In genomic region chr8:70609849-70610795, GRCm38 (mm10) we compare ENCODE assay signal across 8 mouse cellular contexts. TPM values are rescaled to one million over a fixed set of nuclear protein-coding genes. Genes with fewer than 3 reads are reported as not detected.
DNase-seq lines count a peak whose midpoint lies in the region; ATAC-seq and TF ChIP-seq lines count a peak whose summit lies in the region.

No protein-coding gene starts in this region.

- TF ChIP-seq CTCF in cortical plate, adult 2 months (IDR thresholded peaks at IDR 0.05; ENCODE audit: extremely low read depth, insufficient read depth, low read length): no peak
- TF ChIP-seq CTCF in hindbrain, postnatal 0 days (IDR thresholded peaks at IDR 0.05; ENCODE audit: low read depth): no peak

- H3K4me1 ChIP-seq in cortical plate, adult 2 months (ENCODE audit: control insufficient read depth, insufficient read depth, low read length): peaks cover 6% of the 10 kb centered on the region
- peaks cover 25% of the 10 kb centered on the region for H3K4me1 ChIP-seq in hindbrain, postnatal 0 days (ENCODE audit: insufficient read depth, low read length)

- H3K4me3 ChIP-seq in cortical plate, adult 2 months (ENCODE audit: insufficient read depth, low read length): peak overlapping the region; percentile 21
- H3K4me3 ChIP-seq in hindbrain, postnatal 0 days (ENCODE audit: low read length): peak overlapping the region; percentile 33

- H3K27me3 ChIP-seq in hindbrain, postnatal 0 days (ENCODE audit: insufficient read depth, low read length): no peaks in the 10 kb centered on the region

- WGBS in hindbrain, postnatal 0 days: 2% methylated on average over 39 of the region's 45 CpGs

- H3K36me3 ChIP-seq in hindbrain, postnatal 0 days (ENCODE audit: insufficient read depth, low read length): no peaks in the 10 kb centered on the region

- peak; percentile 90 for DNase-seq in T-cell, adult 2 months (ENCODE audit: low spot score)
- peak; percentile 80 to 90 for DNase-seq in gastrocnemius, adult 8-10 months (ENCODE audit: low spot score in 2 of 2)
- peak; percentile 82 for DNase-seq in hindbrain, postnatal 0 days (ENCODE audit: low spot score)
- DNase-seq in left cerebral cortex, postnatal 14 days (ENCODE audit: low spot score in 2 of 2): peak; percentile 90 to 96
- peak; percentile 88 for DNase-seq in right cerebral cortex, postnatal 14 days
- peak; percentile 89 to 93 for DNase-seq in urinary bladder, postnatal 4 days (ENCODE audit: low spot score in 2 of 2)

- peak overlapping the region; percentile 78 for H3K4me2 ChIP-seq in hindbrain, postnatal 0 days (ENCODE audit: low read depth, low read length)

- ATAC-seq in hindbrain, postnatal 0 days: peak; percentile 28; the same call in 1 of the 2 replicates
- ATAC-seq in megakaryocyte progenitor cell, adult 5-6 weeks (replicated peaks; ENCODE audit: poor library complexity): peak; percentile 47

- peak overlapping the region; percentile 55 for H3K9ac ChIP-seq in hindbrain, postnatal 0 days (replicated peaks; ENCODE audit: low read length)

- no peaks in the 10 kb centered on the region for H3K9me3 ChIP-seq in hindbrain, postnatal 0 days (ENCODE audit: low read length)

- intact Hi-C loops in left cerebral cortex, postnatal 14 days (cut with DNase I): loop anchor here (1.0 to 5.0 kb wide), 2 partner anchors 19 to 47 kb away; no protein-coding TSS in a partner anchor

- 0 out of 2 replicates have a peak, but pooled peaks have one; percentile 25 for TF ChIP-seq POLR2A in cortical plate, adult 2 months (IDR thresholded peaks at IDR 0.05; ENCODE audit: extremely low read depth, insufficient read depth, low read length)

- H3K27ac ChIP-seq in cortical plate, adult 2 months (ENCODE audit: insufficient read depth, low read length): peak overlapping the region; percentile 91
- peak overlapping the region; percentile 80 for H3K27ac ChIP-seq in hindbrain, postnatal 0 days

RNA-seq across cellular contexts. Expression of gene Ssbp4, which starts 1.4 kb away (rescaled TPM):
- polyA plus RNA-seq in cortical plate, adult 2 months (2012; rRNA removed): 241 and 249 TPM in 2 replicates
- 10 to 100 TPM in 3 of 4 experiments, 1 to 10 TPM in 1; 8.5 to 19.2 (median 10.4) TPM for total RNA-seq in gastrocnemius, adult 8-10 months (2022)
- total RNA-seq in hindbrain, postnatal 0 days (2014; rRNA removed): 248 and 349 TPM in 2 replicates
- 188 and 189 TPM in 2 replicates for polyA plus RNA-seq in hindbrain, postnatal 0 days (2015; fragmentation: Nextera tagmentation; extraction: Ambion mirVana)
- 100 to 1,000 TPM; 270 to 302 TPM for total RNA-seq in left cerebral cortex, postnatal 14 days (2021)
- total RNA-seq in megakaryocyte progenitor cell, adult 5-6 weeks (2015): 31.6 and 40.7 TPM in 2 replicates
- 40.2 and 69.7 TPM in 2 replicates for total RNA-seq in megakaryocyte progenitor cell, adult 5-6 weeks (2017)

RNA-seq across cellular contexts. Expression of gene Lrrc25, which starts 5.8 kb away (rescaled TPM):
- 1.0 and 1.4 TPM in 2 replicates for polyA plus RNA-seq in cortical plate, adult 2 months (2012; rRNA removed)
- under 1 TPM in 3 of 4 experiments, not detected in 1; 0.17 to 0.49 (median 0.22) TPM for total RNA-seq in gastrocnemius, adult 8-10 months (2022)
- 0.65 and 3.3 TPM in 2 replicates for total RNA-seq in hindbrain, postnatal 0 days (2014; rRNA removed)
- 1.3 and 1.5 TPM in 2 replicates for polyA plus RNA-seq in hindbrain, postnatal 0 days (2015; fragmentation: Nextera tagmentation; extraction: Ambion mirVana)
- under 1 TPM; 0.90 to 0.97 TPM for total RNA-seq in left cerebral cortex, postnatal 14 days (2021)
- total RNA-seq in megakaryocyte progenitor cell, adult 5-6 weeks (2015): 6.2 and 12.9 TPM in 2 replicates
- 4.7 and 5.4 TPM in 2 replicates for total RNA-seq in megakaryocyte progenitor cell, adult 5-6 weeks (2017)

RNA-seq across cellular contexts. Expression of gene Isyna1, which starts 15.9 kb away (rescaled TPM):
- 71.1 and 77.2 TPM in 2 replicates for polyA plus RNA-seq in cortical plate, adult 2 months (2012; rRNA removed)
- 1 to 10 TPM; 1.9 to 3.4 (median 2.4) TPM for total RNA-seq in gastrocnemius, adult 8-10 months (2022)
- 152 and 207 TPM in 2 replicates for total RNA-seq in hindbrain, postnatal 0 days (2014; rRNA removed)
- polyA plus RNA-seq in hindbrain, postnatal 0 days (2015; fragmentation: Nextera tagmentation; extraction: Ambion mirVana): 99.3 and 113 TPM in 2 replicates
- total RNA-seq in left cerebral cortex, postnatal 14 days (2021): 10 to 100 TPM; 47.5 to 51.0 TPM
- 26.1 and 39.0 TPM in 2 replicates for total RNA-seq in megakaryocyte progenitor cell, adult 5-6 weeks (2015)
- 42.9 and 45.4 TPM in 2 replicates for total RNA-seq in megakaryocyte progenitor cell, adult 5-6 weeks (2017)

RNA-seq across cellular contexts. Expression of gene Gdf15, which starts 22.1 kb away (rescaled TPM):
- polyA plus RNA-seq in cortical plate, adult 2 months (2012; rRNA removed): 0.09 and 0.19 TPM in 2 replicates
- total RNA-seq in gastrocnemius, adult 8-10 months (2022): under 1 TPM in 1 of 4 experiments, not detected in 3; 0.24 TPM
- 1.7 TPM in 1 of 2 replicates, not detected in the other for total RNA-seq in hindbrain, postnatal 0 days (2014; rRNA removed)
- polyA plus RNA-seq in hindbrain, postnatal 0 days (2015; fragmentation: Nextera tagmentation; extraction: Ambion mirVana): 0.25 and 0.41 TPM in 2 replicates
- total RNA-seq in left cerebral cortex, postnatal 14 days (2021): not detected
- not detected in 2 replicates for total RNA-seq in megakaryocyte progenitor cell, adult 5-6 weeks (2015)
- not detected in 2 replicates for total RNA-seq in megakaryocyte progenitor cell, adult 5-6 weeks (2017)

RNA-seq across cellular contexts. Expression of gene Pgpep1, which starts 50.1 kb away (rescaled TPM):
- polyA plus RNA-seq in cortical plate, adult 2 months (2012; rRNA removed): 18.1 and 19.7 TPM in 2 replicates
- 10 to 100 TPM; 13.6 to 19.0 (median 15.7) TPM for total RNA-seq in gastrocnemius, adult 8-10 months (2022)
- 65.7 and 68.4 TPM in 2 replicates for total RNA-seq in hindbrain, postnatal 0 days (2014; rRNA removed)
- 44.2 and 56.5 TPM in 2 replicates for polyA plus RNA-seq in hindbrain, postnatal 0 days (2015; fragmentation: Nextera tagmentation; extraction: Ambion mirVana)
- total RNA-seq in left cerebral cortex, postnatal 14 days (2021): 10 to 100 TPM; 14.8 to 19.0 TPM
- total RNA-seq in megakaryocyte progenitor cell, adult 5-6 weeks (2015): 11.7 and 11.8 TPM in 2 replicates
- total RNA-seq in megakaryocyte progenitor cell, adult 5-6 weeks (2017): 3.6 and 5.2 TPM in 2 replicates

Comparison
In these comparisons a context has a peak if more than half of its experiments do, and no peak if none do; other contexts are left out.
1. Peak in every context shown above with its lines: DNase-seq, ATAC-seq, H3K4me3 ChIP-seq and H3K27ac ChIP-seq.
2. RNA of gene Isyna1, which starts 15.9 kb away (total RNA-seq): 152 to 207 TPM in hindbrain, postnatal 0 days, 47.5 to 51.0 TPM in left cerebral cortex, postnatal 14 days and 26.1 to 45.4 TPM in megakaryocyte progenitor cell, adult 5-6 weeks; 1.9 to 3.4 TPM in gastrocnemius, adult 8-10 months; every median in the first group is over 4 times any median in the second.